Comparison of ENCODE assay signal across 20 mouse cellular contexts in the genomic region with DNA sequence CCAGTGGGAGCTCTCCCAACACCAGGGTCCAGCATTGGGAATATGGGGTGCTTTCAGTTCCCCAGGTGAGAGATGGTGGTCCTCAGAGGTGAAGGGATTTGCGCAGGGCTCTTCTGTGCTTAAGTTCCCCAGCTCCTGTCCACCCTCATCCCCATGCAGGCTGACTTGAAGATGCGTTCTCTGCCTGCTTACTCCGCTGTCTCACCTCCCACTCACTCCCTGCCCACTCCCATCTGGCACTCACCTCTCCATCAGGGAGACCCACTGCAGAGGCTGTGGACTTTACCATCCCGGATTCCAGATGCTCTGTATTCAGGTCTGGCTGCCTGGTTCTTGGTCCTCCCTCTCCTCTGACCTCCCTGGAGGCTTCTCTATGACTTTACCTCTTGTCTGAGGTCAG. TPM values are rescaled to one million over a fixed set of nuclear protein-coding genes. Genes with fewer than 3 reads are reported as not detected.
DNase-seq lines count a peak whose midpoint lies in the region; ATAC-seq and TF ChIP-seq lines count a peak whose summit lies in the region.
"Had no signal": no experiment of that assay in that cellular context is flagged by ENCODE, and none has a peak within 500 bp of the region (broad histone marks: within the 10 kb centered on the region; RNA-seq: fewer than 3 reads in every experiment).

No protein-coding gene starts in this region.

- peaks cover 27% of the 10 kb centered on the region for H3K4me1 ChIP-seq in hindbrain, postnatal 0 days (ENCODE audit: insufficient read depth, low read length)
- peaks cover 34% of the 10 kb centered on the region for H3K4me1 ChIP-seq in hindbrain, embryonic 10.5 days (replicated peaks)
- peaks cover 40% of the 10 kb centered on the region for H3K4me1 ChIP-seq in midbrain, postnatal 0 days (ENCODE audit: insufficient read depth, low read length)
- H3K4me1 ChIP-seq in midbrain, embryonic 11.5 days (ENCODE audit: control insufficient read depth, insufficient read depth, low read length), result peaks cover 17% of the 10 kb centered on the region
- H3K4me1 ChIP-seq in intestine, postnatal 0 days (replicated peaks; ENCODE audit: control insufficient read depth, insufficient read depth, low read length), result no peaks in the 10 kb centered on the region
- 0 out of 2 replicates have a peak, but pooled peaks cover 5% of the 10 kb centered on the region for H3K4me1 ChIP-seq in kidney, embryonic 16.5 days (ENCODE audit: insufficient read depth, low read length)
- H3K4me1 ChIP-seq: intestine, embryonic 15.5 days had no signal

- 74% methylated on average over 4 of the region's 4 CpGs for WGBS in hindbrain, postnatal 0 days
- 79% methylated on average over 4 of the region's 4 CpGs for WGBS in hindbrain, embryonic 10.5 days
- 83% methylated on average over 4 of the region's 4 CpGs for WGBS in midbrain, postnatal 0 days
- WGBS in midbrain, embryonic 11.5 days, result 72% methylated on average over 4 of the region's 4 CpGs
- WGBS in intestine, postnatal 0 days, result 72% methylated on average over 4 of the region's 4 CpGs
- 65% methylated on average over 4 of the region's 4 CpGs for WGBS in kidney, embryonic 16.5 days

- ATAC-seq in hindbrain, postnatal 0 days, result no peak
- no peak for ATAC-seq in midbrain, postnatal 0 days (ENCODE audit: low FRiP score)
- ATAC-seq in midbrain, embryonic 11.5 days (ENCODE audit: low FRiP score), result no peak
- no peak for ATAC-seq in intestine, postnatal 0 days
- no peak for ATAC-seq in kidney, embryonic 16.5 days (ENCODE audit: low FRiP score, low TSS enrichment)
- ATAC-seq: forebrain, embryonic 16.5 days; intestine, embryonic 15.5 days had no signal

- TF ChIP-seq CTCF in hindbrain, postnatal 0 days (IDR thresholded peaks at IDR 0.05; ENCODE audit: low read depth), result no peak
- TF ChIP-seq CTCF in midbrain, postnatal 0 days (IDR thresholded peaks at IDR 0.05), result no peak
- no peak for TF ChIP-seq CTCF in intestine, postnatal 0 days (IDR thresholded peaks at IDR 0.05; ENCODE audit: low read depth)

- H3K4me2 ChIP-seq in hindbrain, postnatal 0 days (ENCODE audit: low read depth, low read length), result no peak overlapping the region
- H3K4me2 ChIP-seq in midbrain, postnatal 0 days (ENCODE audit: low read depth, low read length, poor library complexity, severe bottlenecking), result no peak overlapping the region
- no peak overlapping the region for H3K4me2 ChIP-seq in midbrain, embryonic 11.5 days
- H3K4me2 ChIP-seq in intestine, postnatal 0 days (replicated peaks; ENCODE audit: low read depth), result no peak overlapping the region
- no peak overlapping the region for H3K4me2 ChIP-seq in kidney, embryonic 16.5 days (replicated peaks; ENCODE audit: low read depth, low read length)
- H3K4me2 ChIP-seq: intestine, embryonic 15.5 days had no signal

- H3K9me3 ChIP-seq in hindbrain, postnatal 0 days (ENCODE audit: low read length), result no peaks in the 10 kb centered on the region
- H3K9me3 ChIP-seq in hindbrain, embryonic 10.5 days, result no peaks in the 10 kb centered on the region
- H3K9me3 ChIP-seq in midbrain, postnatal 0 days (ENCODE audit: low read length), result no peaks in the 10 kb centered on the region
- no peaks in the 10 kb centered on the region for H3K9me3 ChIP-seq in midbrain, embryonic 11.5 days (ENCODE audit: control insufficient read depth, low read length)
- no peaks in the 10 kb centered on the region for H3K9me3 ChIP-seq in intestine, postnatal 0 days (ENCODE audit: control insufficient read depth)
- H3K9me3 ChIP-seq in kidney, embryonic 16.5 days (ENCODE audit: low read length), result no peaks in the 10 kb centered on the region
- H3K9me3 ChIP-seq: intestine, embryonic 15.5 days; midbrain, embryonic 10.5 days had no signal

- H3K4me3 ChIP-seq in hindbrain, postnatal 0 days (ENCODE audit: low read length), result no peak overlapping the region
- H3K4me3 ChIP-seq in hindbrain, embryonic 10.5 days, result no peak overlapping the region
- H3K4me3 ChIP-seq in midbrain, postnatal 0 days (ENCODE audit: low read depth, low read length), result no peak overlapping the region
- no peak overlapping the region for H3K4me3 ChIP-seq in midbrain, embryonic 11.5 days (ENCODE audit: low read depth, low read length)
- no peak overlapping the region for H3K4me3 ChIP-seq in intestine, postnatal 0 days (ENCODE audit: low read depth, low read length)
- H3K4me3 ChIP-seq in kidney, embryonic 16.5 days (ENCODE audit: low read length), result no peak overlapping the region
- H3K4me3 ChIP-seq: erythroblast, embryonic 14.5 days; intestine, embryonic 15.5 days; midbrain, embryonic 10.5 days had no signal

- no peaks in the 10 kb centered on the region for H3K27me3 ChIP-seq in hindbrain, postnatal 0 days (ENCODE audit: insufficient read depth, low read length)
- H3K27me3 ChIP-seq in hindbrain, embryonic 10.5 days (ENCODE audit: insufficient read depth, poor library complexity, severe bottlenecking), result peaks cover 84% of the 10 kb centered on the region
- H3K27me3 ChIP-seq in midbrain, postnatal 0 days (ENCODE audit: insufficient read depth, low read length), result no peaks in the 10 kb centered on the region
- peaks cover 28% of the 10 kb centered on the region for H3K27me3 ChIP-seq in midbrain, embryonic 11.5 days (ENCODE audit: control insufficient read depth, insufficient read depth, low read length)
- H3K27me3 ChIP-seq in intestine, postnatal 0 days (replicated peaks; ENCODE audit: control insufficient read depth, insufficient read depth, low read length), result peaks cover 25% of the 10 kb centered on the region
- peaks cover 40% of the 10 kb centered on the region for H3K27me3 ChIP-seq in kidney, embryonic 16.5 days (ENCODE audit: insufficient read depth, low read length)

- H3K27ac ChIP-seq in hindbrain, postnatal 0 days, result 0 out of 2 replicates have a peak overlapping the region, but pooled peaks have one; percentile 41
- H3K27ac ChIP-seq in hindbrain, embryonic 10.5 days, result no peak overlapping the region
- peak overlapping the region; percentile 77; the same call in 1 of the 2 replicates for H3K27ac ChIP-seq in midbrain, postnatal 0 days (ENCODE audit: low read depth, low read length)
- no peak overlapping the region for H3K27ac ChIP-seq in midbrain, embryonic 11.5 days (ENCODE audit: low read depth, low read length)
- H3K27ac ChIP-seq in intestine, postnatal 0 days (ENCODE audit: low read depth, low read length), result no peak overlapping the region
- H3K27ac ChIP-seq in kidney, embryonic 16.5 days (ENCODE audit: low read length), result no peak overlapping the region
- H3K27ac ChIP-seq: intestine, embryonic 15.5 days; midbrain, embryonic 10.5 days had no signal

- H3K36me3 ChIP-seq in hindbrain, postnatal 0 days (ENCODE audit: insufficient read depth, low read length), result no peaks in the 10 kb centered on the region
- H3K36me3 ChIP-seq in hindbrain, embryonic 10.5 days, result no peaks in the 10 kb centered on the region
- no peaks in the 10 kb centered on the region for H3K36me3 ChIP-seq in midbrain, postnatal 0 days (ENCODE audit: insufficient read depth, low read length)
- H3K36me3 ChIP-seq in midbrain, embryonic 11.5 days (ENCODE audit: control insufficient read depth, insufficient read depth, low read length), result no peaks in the 10 kb centered on the region
- H3K36me3 ChIP-seq in intestine, postnatal 0 days (ENCODE audit: control insufficient read depth, insufficient read depth), result no peaks in the 10 kb centered on the region
- no peaks in the 10 kb centered on the region for H3K36me3 ChIP-seq in kidney, embryonic 16.5 days (ENCODE audit: insufficient read depth, low read length)
- H3K36me3 ChIP-seq: intestine, embryonic 15.5 days; midbrain, embryonic 10.5 days had no signal

- intact Hi-C loops in left cerebral cortex, postnatal 25 days (cut with DNase I), result loop anchor here (5.0 kb wide), 2 partner anchors 32 to 73 kb away; no protein-coding TSS in a partner anchor

- no peak for DNase-seq in hindbrain, postnatal 0 days (ENCODE audit: low spot score)
- no peak for DNase-seq in hindbrain, embryonic 10.5 days (ENCODE audit: low spot score)
- DNase-seq in midbrain, postnatal 0 days (ENCODE audit: low spot score), result no peak
- no peak for DNase-seq in midbrain, embryonic 11.5 days (ENCODE audit: low spot score, missing footprints)
- peak; percentile 69 to 92 for DNase-seq in left cerebral cortex, postnatal 25 days (ENCODE audit: low spot score in 2 of 2)
- peak; percentile 82 for DNase-seq in telencephalon, adult 2 months (ENCODE audit: low read depth, low spot score)
- DNase-seq: adrenal gland, postnatal 10 days; cerebellum, adult 11-12 months; kidney, postnatal 10 days; lung, adult 2 months; lung, postnatal 4 days; thymus, postnatal 4 days had no signal

- H3K9ac ChIP-seq in hindbrain, postnatal 0 days (replicated peaks; ENCODE audit: low read length), result no peak overlapping the region
- H3K9ac ChIP-seq in midbrain, postnatal 0 days (replicated peaks; ENCODE audit: low read length, poor library complexity, severe bottlenecking), result no peak overlapping the region
- H3K9ac ChIP-seq in midbrain, embryonic 11.5 days (ENCODE audit: low read length), result no peak overlapping the region
- H3K9ac ChIP-seq in intestine, postnatal 0 days (ENCODE audit: low read depth, low read length), result no peak overlapping the region
- H3K9ac ChIP-seq in kidney, embryonic 16.5 days (replicated peaks; ENCODE audit: low read length), result no peak overlapping the region
- H3K9ac ChIP-seq: intestine, embryonic 15.5 days had no signal

RNA-seq across cellular contexts. Expression of a gene that starts 3.6 kb away (rescaled TPM):
- 12.5 and 14.3 TPM in 2 replicates for total RNA-seq in hindbrain, postnatal 0 days (2014; rRNA removed)
- 6.5 and 7.0 TPM in 2 replicates for polyA plus RNA-seq in hindbrain, postnatal 0 days (2015; fragmentation: Nextera tagmentation; extraction: Ambion mirVana)
- 0.06 TPM in 1 of 2 replicates, not detected in the other for polyA plus RNA-seq in hindbrain, embryonic 10.5 days (2016; fragmentation: Nextera tagmentation; extraction: Ambion mirVana)
- total RNA-seq in midbrain, postnatal 0 days (2014; rRNA removed), result 23.0 and 25.4 TPM in 2 replicates
- 10.9 and 11.6 TPM in 2 replicates for polyA plus RNA-seq in midbrain, postnatal 0 days (2015; fragmentation: Nextera tagmentation; extraction: Ambion mirVana)
- 0.15 TPM in 1 of 2 replicates, not detected in the other for polyA plus RNA-seq in midbrain, embryonic 11.5 days (2014; fragmentation: Nextera tagmentation; extraction: Ambion mirVana)
- total RNA-seq in left cerebral cortex, postnatal 25 days (2021), result 100 to 1,000 TPM; 199 to 208 TPM
- 0.07 and 0.25 TPM in 2 replicates for polyA plus RNA-seq in intestine, postnatal 0 days (2015; fragmentation: Nextera tagmentation; extraction: Ambion mirVana)
- polyA plus RNA-seq in kidney, embryonic 16.5 days (2015; fragmentation: Nextera tagmentation; extraction: Ambion mirVana), result 0.72 and 1.5 TPM in 2 replicates
- total RNA-seq: hematopoietic stem cell, adult 5-6 weeks; liver, adult 2 months had no signal
- polyA plus RNA-seq: erythroblast, embryonic 14.5 days had no signal

Comparison
In these comparisons a context has a peak if more than half of its experiments do, and no peak if none do; other contexts are left out.
1. H3K27ac ChIP-seq: peak in hindbrain, postnatal 0 days (single experiment) and midbrain, postnatal 0 days (single experiment); none in hindbrain, embryonic 10.5 days (single experiment), midbrain, embryonic 11.5 days (single experiment), intestine, postnatal 0 days (single experiment) and kidney, embryonic 16.5 days (single experiment).
2. DNase-seq: peak in left cerebral cortex, postnatal 25 days (2 of 2) and telencephalon, adult 2 months (single experiment); none in hindbrain, postnatal 0 days (single experiment), hindbrain, embryonic 10.5 days (single experiment), midbrain, postnatal 0 days (single experiment) and midbrain, embryonic 11.5 days (single experiment).